Mouse (Mus musculus) forebrain, embryonic 12.5 days (tissue): ENCODE results near the gene Gm47995. TPM values are rescaled to one million over a fixed set of nuclear protein-coding genes. Genes with fewer than 3 reads are reported as not detected.

Experiments
- ATAC-seq: fragments of 200-750 bp; cut with Nextera tagmentation; 2 replicates; pipeline ENCODE4 v1.8.0; 2017; ENCODE audit warnings: moderate TSS enrichment; ENCODE audit not compliant: low FRiP score
- H3K27ac ChIP-seq: fragments of 300-500 bp; sonication (generic); 2 replicates; pipeline ENCODE4 v1.5.1; 2016; ENCODE audit warnings: mild to moderate bottlenecking
- H3K27me3 ChIP-seq: fragments of 300-500 bp; sonication (generic); 2 replicates; pipeline ENCODE4 v1.6.1; 2016; ENCODE audit warnings: mild to moderate bottlenecking
- H3K36me3 ChIP-seq: fragments of 300-500 bp; sonication (generic); replicated peaks from 2 replicates; pipeline ENCODE4 v1.6.1; 2016; ENCODE audit warnings: mild to moderate bottlenecking
- H3K4me1 ChIP-seq: fragments of 300-500 bp; sonication (generic); 2 replicates; pipeline ENCODE4 v1.6.1; 2016
- H3K4me2 ChIP-seq: fragments of 300-500 bp; sonication (generic); 2 replicates; pipeline ENCODE4 v1.6.1; 2016; ENCODE audit warnings: mild to moderate bottlenecking, moderate library complexity
- H3K4me3 ChIP-seq: fragments of 300-500 bp; sonication (generic); replicated peaks from 2 replicates; pipeline ENCODE4 v1.5.1; 2016; ENCODE audit warnings: mild to moderate bottlenecking
- H3K9ac ChIP-seq: fragments of 300-500 bp; sonication (generic); 2 replicates; pipeline ENCODE4 v1.6.1; 2016; ENCODE audit warnings: mild to moderate bottlenecking
- H3K9me3 ChIP-seq: fragments of 300-500 bp; sonication (generic); 2 replicates; pipeline ENCODE4 v1.6.1; 2016
- WGBS: fragments of 180-500 bp; shearing (Covaris S2); methylation state at CpG from one replicate; pipeline ENCODE4 v1.1.7; 2016; 5-methylcytosine and 5-hydroxymethylcytosine counted together
- polyA plus RNA-seq: library from polyadenylated mRNA; unstranded; fragments of >200 nt; fragmentation: Nextera tagmentation; extraction: Ambion mirVana; gene quantifications from 2 replicates; pipeline ENCODE4 v1.2.1, GENCODE M21; 2016

Gm47995 gene
- polyA plus RNA-seq, 1 experiment from 2014 or later = not detected

DNA sequence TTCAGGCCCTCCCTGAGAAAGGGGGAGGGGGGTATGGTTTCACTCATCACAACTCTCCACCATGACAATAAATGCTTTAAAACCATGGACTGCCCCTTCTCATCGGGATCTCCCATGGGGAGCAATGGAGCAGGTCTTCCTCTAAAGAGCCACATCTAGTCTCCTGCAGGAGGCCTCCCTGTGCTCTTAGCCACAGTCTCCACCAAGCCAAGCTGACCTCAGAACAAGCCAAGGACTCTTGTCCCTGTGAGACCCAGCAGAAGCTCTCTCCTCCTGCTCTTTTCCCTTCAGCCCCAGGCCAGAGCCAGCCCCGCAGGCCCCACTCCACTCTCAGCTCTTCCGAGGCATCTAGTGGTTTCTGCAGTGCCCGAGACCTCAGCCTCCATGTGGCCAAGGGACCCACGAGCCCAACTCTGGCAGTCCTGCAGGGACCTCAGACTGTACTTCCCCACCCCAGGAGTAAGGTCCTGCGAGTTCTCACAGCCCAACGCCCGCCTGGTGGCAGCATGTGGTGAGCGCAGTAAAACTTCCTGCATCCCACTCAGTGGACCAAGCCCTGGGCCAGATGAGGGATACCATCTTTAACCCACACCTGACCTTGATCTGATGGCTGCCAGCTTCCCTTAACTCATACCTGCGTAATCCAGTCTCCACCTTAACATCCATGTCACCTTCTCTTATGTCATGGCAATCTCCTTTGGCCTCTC is 24.5 kb downstream of the Gm47995 start:
- WGBS = 89% methylated on average over 10 of the region's 10 CpGs
- Histone ChIP-seq H3K9ac (no peak overlapping the region), H3K9me3 (no peaks in the 10 kb centered on the region), H3K4me1 (no peaks in the 10 kb centered on the region), H3K27ac (no peak overlapping the region), H3K4me2 (no peak overlapping the region), H3K4me3 (no peak overlapping the region), H3K36me3 (no peaks in the 10 kb centered on the region), H3K27me3 (no peaks in the 10 kb centered on the region)
- no peak for ATAC-seq

DNA sequence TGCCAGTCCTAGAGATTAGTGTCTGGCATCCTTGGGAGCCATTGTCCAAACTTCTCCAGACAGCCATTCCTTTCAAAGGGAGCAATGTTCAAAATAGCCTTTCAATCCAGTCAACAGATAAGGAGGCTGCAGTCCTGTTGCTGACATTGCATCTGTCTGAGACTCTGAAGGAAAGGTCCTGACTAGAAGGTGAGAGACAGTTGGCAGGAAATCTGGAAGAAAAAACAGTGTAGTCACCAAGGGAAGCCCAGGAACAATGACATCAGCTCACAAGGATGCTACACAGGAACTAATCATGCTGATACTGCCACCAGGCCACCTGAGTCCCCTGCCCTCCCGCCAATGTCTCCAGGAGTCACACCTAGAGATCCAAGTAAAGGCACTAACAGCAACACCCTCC is 25.1 kb downstream of the Gm47995 start:
- ATAC-seq = no peak
- H3K4me1 ChIP-seq = no peaks in the 10 kb centered on the region
- no peak overlapping the region for H3K27ac ChIP-seq
- no peak overlapping the region for H3K4me2 ChIP-seq
- no peak overlapping the region for H3K9ac ChIP-seq
- no peaks in the 10 kb centered on the region for H3K9me3 ChIP-seq
- no peak overlapping the region for H3K4me3 ChIP-seq
- 81% methylated on average over 1 of the region's 1 CpGs for WGBS
- no peaks in the 10 kb centered on the region for H3K27me3 ChIP-seq
- no peaks in the 10 kb centered on the region for H3K36me3 ChIP-seq

GRCm38 (mm10) chr1:151224536-151224935 is 26.3 kb downstream of the Gm47995 start:
- no peak overlapping the region for H3K4me3 ChIP-seq
- H3K36me3 ChIP-seq = no peaks in the 10 kb centered on the region
- no peak overlapping the region for H3K9ac ChIP-seq
- H3K27me3 ChIP-seq = no peaks in the 10 kb centered on the region
- no peak overlapping the region for H3K4me2 ChIP-seq
- no peaks in the 10 kb centered on the region for H3K9me3 ChIP-seq
- no peaks in the 10 kb centered on the region for H3K4me1 ChIP-seq
- 97% methylated on average over 1 of the region's 1 CpGs for WGBS
- no peak overlapping the region for H3K27ac ChIP-seq
- no peak for ATAC-seq

DNA sequence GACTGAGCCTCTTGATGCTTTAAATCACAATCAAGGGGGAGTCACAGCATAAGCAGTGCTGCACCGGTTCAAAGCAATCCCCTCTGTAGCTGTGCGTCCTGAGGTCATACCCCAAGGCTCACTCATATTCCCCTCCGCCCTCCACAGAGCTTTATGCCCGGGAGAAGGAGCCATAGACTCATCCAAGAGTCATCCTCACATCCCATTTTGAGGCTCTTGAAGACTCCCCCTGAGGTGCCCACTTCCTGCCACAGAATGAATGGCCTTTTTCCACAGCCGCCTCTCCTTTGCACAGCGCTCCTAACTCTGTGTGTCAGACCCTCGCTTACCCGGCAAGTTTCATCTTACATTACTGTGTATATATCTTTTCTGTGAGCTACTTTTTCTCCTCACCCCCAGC is 29.3 kb downstream of the Gm47995 start:
- Histone ChIP-seq H3K9ac (no peak overlapping the region), H3K4me1 (no peaks in the 10 kb centered on the region), H3K4me2 (no peak overlapping the region), H3K9me3 (no peaks in the 10 kb centered on the region), H3K27me3 (no peaks in the 10 kb centered on the region), H3K27ac (no peak overlapping the region), H3K4me3 (no peak overlapping the region), H3K36me3 (no peaks in the 10 kb centered on the region)
- ATAC-seq = no peak
- 75% methylated on average over 8 of the region's 8 CpGs for WGBS

DNA sequence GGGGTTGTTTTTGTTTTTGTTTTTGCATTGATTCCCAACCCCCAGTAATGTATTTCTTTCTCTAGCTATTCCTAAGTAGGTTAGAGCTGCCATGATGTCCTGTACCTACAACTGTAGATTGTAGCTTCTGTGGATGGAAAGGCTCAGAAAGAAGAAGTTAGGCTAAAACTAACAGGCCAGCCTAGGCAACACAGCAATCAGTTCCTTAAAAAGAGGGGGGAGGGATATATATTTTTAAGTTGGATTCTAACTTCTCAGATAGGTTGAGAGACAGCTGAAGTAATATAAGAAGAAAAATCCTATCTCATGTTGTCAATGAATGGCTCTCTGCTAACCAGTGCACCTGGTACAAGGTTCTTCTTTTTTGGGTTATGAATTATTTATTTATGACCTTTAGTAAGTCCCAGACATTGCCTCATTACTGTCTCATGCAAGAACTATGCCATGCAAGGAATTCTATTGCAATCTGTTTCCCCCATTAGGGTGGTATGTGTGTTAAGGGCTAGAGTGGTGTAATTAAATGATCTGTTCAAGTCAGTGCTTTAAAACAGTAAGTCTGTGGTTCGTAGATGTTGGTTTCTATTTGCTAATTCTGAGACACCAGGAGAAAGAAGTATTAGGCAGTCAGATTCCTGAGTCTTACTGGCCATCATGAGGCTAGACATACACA is 30.2 kb downstream of the Gm47995 start:
- 83% methylated on average over 1 of the region's 1 CpGs for whole genome bisulfite sequencing
- no peak overlapping the region for H3K9ac ChIP-seq

DNA sequence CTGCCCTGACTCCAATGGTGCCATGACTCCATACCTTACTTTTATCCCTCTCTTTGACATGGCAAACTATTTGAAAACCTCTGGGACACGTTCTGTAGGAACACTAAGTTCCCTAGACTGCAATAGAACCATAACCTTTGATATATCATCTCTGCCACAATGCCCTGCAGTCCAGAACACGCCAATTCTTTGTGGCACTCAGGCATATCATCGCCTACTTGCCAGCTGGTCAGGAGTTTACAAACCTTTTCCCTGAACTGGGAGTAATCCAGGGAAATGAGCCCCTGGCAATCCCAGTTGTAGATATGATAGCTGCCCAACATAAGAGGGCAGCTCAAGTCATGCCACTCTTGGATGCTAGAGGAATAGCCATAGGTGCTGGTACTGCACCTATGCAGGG is 34.1 kb downstream of the Gm47995 start:
- Histone ChIP-seq H3K9me3 (no peaks in the 10 kb centered on the region), H3K4me1 (peaks cover 10% of the 10 kb centered on the region), H3K4me2 (no peak overlapping the region), H3K27me3 (no peaks in the 10 kb centered on the region), H3K4me3 (no peak overlapping the region), H3K36me3 (no peaks in the 10 kb centered on the region), H3K9ac (no peak overlapping the region), H3K27ac (no peak overlapping the region)
- 84% methylated on average over 3 of the region's 3 CpGs for WGBS
- no peak for ATAC-seq

More for the DNA sequence above, 30.2 kb downstream of the Gm47995 start:
- H3K27me3 ChIP-seq = no peaks in the 10 kb centered on the region
- H3K9me3 ChIP-seq = no peaks in the 10 kb centered on the region
- H3K27ac ChIP-seq = no peak overlapping the region
- no peaks in the 10 kb centered on the region for H3K36me3 ChIP-seq
- H3K4me3 ChIP-seq = no peak overlapping the region
- ATAC-seq = no peak
- H3K4me2 ChIP-seq = no peak overlapping the region
- no peaks in the 10 kb centered on the region for H3K4me1 ChIP-seq

- H3K4me3 ChIP-seq = no peak overlapping the region
- no peaks in the 10 kb centered on the region for H3K9me3 ChIP-seq
- H3K36me3 ChIP-seq = no peaks in the 10 kb centered on the region
- no peak overlapping the region for H3K27ac ChIP-seq
- WGBS = 94% methylated on average over 3 of the region's 3 CpGs
- ATAC-seq = no peak
- H3K4me1 ChIP-seq = peaks cover 10% of the 10 kb centered on the region
- H3K27me3 ChIP-seq = no peaks in the 10 kb centered on the region
- no peak overlapping the region for H3K9ac ChIP-seq
- H3K4me2 ChIP-seq = no peak overlapping the region
Observed at GRCm38 (mm10) chr1:151233756-151234155, 35.5 kb downstream of the Gm47995 start.

GRCm38 (mm10) chr1:151235574-151235973 is 37.3 kb downstream of the Gm47995 start:
- 9% methylated on average over 2 of the region's 2 CpGs for WGBS
- Histone ChIP-seq H3K27me3 (no peaks in the 10 kb centered on the region), H3K27ac (no peak overlapping the region), H3K4me2 (no peak overlapping the region), H3K9ac (no peak overlapping the region), H3K9me3 (no peaks in the 10 kb centered on the region), H3K36me3 (no peaks in the 10 kb centered on the region), H3K4me1 (peaks cover 10% of the 10 kb centered on the region), H3K4me3 (no peak overlapping the region)
- ATAC-seq = peak; percentile 51; the same call in 1 of the 2 replicates

DNA sequence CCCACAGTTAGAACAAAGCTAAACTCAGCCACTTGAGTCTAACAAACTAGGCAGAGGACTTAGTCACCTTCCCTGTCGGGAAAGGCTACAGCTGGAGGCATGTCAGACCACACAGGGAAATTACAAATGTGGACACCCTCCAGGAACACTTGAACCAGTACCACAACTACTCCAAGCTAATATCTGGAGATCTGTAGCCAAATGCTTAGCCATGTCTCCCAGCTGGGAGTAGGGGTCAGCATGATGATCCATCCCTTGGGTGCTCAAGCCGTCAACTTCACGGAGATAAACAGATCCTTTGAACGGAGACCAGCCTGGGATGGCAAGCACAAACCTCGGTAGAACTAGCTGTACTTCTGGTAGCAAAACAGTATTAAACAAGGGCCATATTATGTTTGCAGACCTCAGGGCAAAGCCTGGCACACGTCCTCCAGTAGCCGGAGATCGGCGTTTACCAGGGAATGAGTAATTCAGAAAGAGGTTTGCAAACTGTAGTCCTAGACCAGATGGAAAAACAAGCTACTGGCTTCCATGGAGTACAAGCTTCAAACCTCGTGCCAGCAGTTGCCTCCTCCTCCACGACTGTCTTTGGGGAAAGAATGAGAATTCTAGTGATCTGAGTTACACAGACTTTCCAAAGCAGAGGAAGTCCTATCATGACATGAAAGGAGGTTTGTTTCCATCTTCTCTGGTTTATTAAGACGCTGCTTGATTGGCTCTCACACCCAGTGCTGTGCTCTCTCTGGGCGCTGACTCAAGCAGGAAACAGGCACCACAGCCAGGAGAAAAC is 38.1 kb downstream of the Gm47995 start:
- Histone ChIP-seq H3K36me3 (no peaks in the 10 kb centered on the region), H3K9me3 (no peaks in the 10 kb centered on the region), H3K4me2 (no peak overlapping the region), H3K27me3 (no peaks in the 10 kb centered on the region), H3K4me3 (no peak overlapping the region), H3K4me1 (peaks cover 10% of the 10 kb centered on the region), H3K27ac (no peak overlapping the region), H3K9ac (no peak overlapping the region)
- ATAC-seq = no peak
- 79% methylated on average over 13 of the region's 13 CpGs for whole genome bisulfite sequencing

DNA sequence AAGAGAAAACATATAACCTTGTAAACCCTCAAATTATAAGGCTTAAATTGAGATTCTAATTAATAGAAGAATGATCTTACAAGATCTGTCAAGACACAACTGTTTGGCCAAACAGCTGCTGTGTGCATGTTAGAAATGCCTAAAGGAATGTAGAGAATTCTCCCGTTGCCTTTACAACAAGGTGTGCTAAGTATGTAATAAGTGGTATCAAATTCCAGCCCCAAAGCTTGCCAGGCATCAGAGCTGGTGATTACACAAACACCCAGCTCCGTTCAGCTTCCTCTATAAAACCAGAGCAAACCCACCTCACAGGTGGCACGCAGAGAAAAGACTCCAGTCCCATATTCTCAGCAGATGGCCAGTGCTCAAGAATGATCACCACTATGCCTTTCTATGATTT is 39.5 kb downstream of the Gm47995 start:
- no peak for ATAC-seq

DNA sequence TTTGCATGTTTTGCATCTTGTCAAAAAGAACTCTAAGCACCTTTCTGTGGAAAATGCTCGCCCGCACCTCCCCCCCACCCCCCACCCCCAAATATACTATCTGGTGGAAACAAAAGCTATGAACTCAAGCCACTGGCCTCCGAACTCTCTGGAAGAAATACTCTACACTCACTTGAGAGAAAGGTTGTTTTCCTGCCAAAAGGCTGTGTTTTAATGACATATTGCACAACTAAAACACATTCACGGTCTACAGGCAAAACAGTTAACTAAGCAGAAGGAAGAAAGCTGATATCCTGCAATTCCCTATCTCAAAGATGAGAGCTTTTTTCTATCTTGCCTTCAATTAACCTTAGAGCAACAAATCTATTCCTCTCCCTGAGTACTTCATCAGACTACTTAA is 45.1 kb downstream of the Gm47995 start:
- no peak overlapping the region for H3K27ac ChIP-seq
- H3K4me3 ChIP-seq = no peak overlapping the region
- ATAC-seq = no peak
- H3K27me3 ChIP-seq = no peaks in the 10 kb centered on the region
- H3K9me3 ChIP-seq = no peaks in the 10 kb centered on the region
- no peaks in the 10 kb centered on the region for H3K36me3 ChIP-seq
- no peaks in the 10 kb centered on the region for H3K4me1 ChIP-seq
- no peak overlapping the region for H3K4me2 ChIP-seq
- no peak overlapping the region for H3K9ac ChIP-seq
- 90% methylated on average over 4 of the region's 4 CpGs for WGBS

More for the DNA sequence above, 39.5 kb downstream of the Gm47995 start:
- Histone ChIP-seq H3K27ac (no peak overlapping the region), H3K4me3 (no peak overlapping the region), H3K4me1 (peaks cover 10% of the 10 kb centered on the region), H3K9me3 (no peaks in the 10 kb centered on the region), H3K27me3 (no peaks in the 10 kb centered on the region), H3K4me2 (no peak overlapping the region), H3K36me3 (no peaks in the 10 kb centered on the region), H3K9ac (no peak overlapping the region)
- WGBS = 90% methylated on average over 3 of the region's 3 CpGs

DNA sequence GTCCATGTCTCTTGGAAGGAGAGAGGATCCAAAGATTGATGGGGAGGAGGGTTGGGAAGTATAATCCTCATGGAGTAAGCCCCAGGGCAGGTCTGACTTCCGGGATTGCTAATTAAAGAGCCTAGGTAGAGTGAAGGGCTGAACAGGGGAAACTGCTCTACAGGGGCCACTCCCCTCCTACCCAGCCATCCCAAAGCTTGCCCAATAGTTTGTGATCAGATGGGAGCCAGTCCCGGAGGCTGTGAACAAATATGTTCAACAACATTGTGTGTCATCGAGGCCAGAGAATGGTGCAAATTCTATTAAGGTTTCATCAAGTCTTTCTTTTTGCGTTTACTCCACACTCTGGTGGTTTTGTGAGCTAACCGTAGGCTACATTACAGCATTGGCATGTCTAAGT is 45.8 kb downstream of the Gm47995 start:
- WGBS = 92% methylated on average over 5 of the region's 5 CpGs

More for the DNA sequence above, 45.8 kb downstream of the Gm47995 start:
- Histone ChIP-seq H3K4me1 (no peaks in the 10 kb centered on the region), H3K9ac (no peak overlapping the region), H3K4me3 (no peak overlapping the region), H3K27me3 (no peaks in the 10 kb centered on the region), H3K9me3 (no peaks in the 10 kb centered on the region), H3K27ac (no peak overlapping the region), H3K36me3 (no peaks in the 10 kb centered on the region), H3K4me2 (no peak overlapping the region)
- ATAC-seq = no peak
